Mouse (Mus musculus): Measurements from ENCODE around the gene Ptprq.

Gene Ptprq

GRCm38 (mm10) chr10:107560881-107561280 lies 159.0 kb downstream of the Ptprq start:
- no peak for DNase-seq (ENCODE audit: low read depth, low spot score)
- Histone ChIP-seq H3K27me3 (ENCODE audit: control insufficient read depth, insufficient read depth, low read length, poor library complexity, severe bottlenecking) (no peaks in the 10 kb centered on the region), H3K36me3 (ENCODE audit: control insufficient read depth, insufficient read depth, low read length, poor library complexity, severe bottlenecking) (no peaks in the 10 kb centered on the region)

GRCm38 (mm10) chr10:107543026-107543425 lies 176.8 kb downstream of the Ptprq start:
- H3K27me3 ChIP-seq (ENCODE audit: control insufficient read depth, insufficient read depth, low read length, poor library complexity, severe bottlenecking): no peaks in the 10 kb centered on the region
- no peak for DNase-seq (ENCODE audit: low read depth, low spot score)
- no peaks in the 10 kb centered on the region for H3K36me3 ChIP-seq (ENCODE audit: control insufficient read depth, insufficient read depth, low read length, poor library complexity, severe bottlenecking)

- no peak for DNase-seq (ENCODE audit: low read depth, low spot score)
- H3K36me3 ChIP-seq (ENCODE audit: control insufficient read depth, insufficient read depth, low read length, poor library complexity, severe bottlenecking): no peaks in the 10 kb centered on the region
- H3K27me3 ChIP-seq (ENCODE audit: control insufficient read depth, insufficient read depth, low read length, poor library complexity, severe bottlenecking): no peaks in the 10 kb centered on the region; the same call in 1 of the 2 replicates
Observed at GRCm38 (mm10) chr10:107528758-107529157, 191.1 kb downstream of the Ptprq start.

GRCm38 (mm10) chr10:107519216-107519615 lies 200.6 kb downstream of the Ptprq start:
- no peaks in the 10 kb centered on the region for H3K27me3 ChIP-seq (ENCODE audit: control insufficient read depth, insufficient read depth, low read length, poor library complexity, severe bottlenecking)
- no peak for DNase-seq (ENCODE audit: low read depth, low spot score)
- H3K36me3 ChIP-seq (ENCODE audit: control insufficient read depth, insufficient read depth, low read length, poor library complexity, severe bottlenecking): no peaks in the 10 kb centered on the region

- Histone ChIP-seq H3K36me3 (ENCODE audit: control insufficient read depth, insufficient read depth, low read length, poor library complexity, severe bottlenecking) (no peaks in the 10 kb centered on the region), H3K27me3 (ENCODE audit: control insufficient read depth, insufficient read depth, low read length, poor library complexity, severe bottlenecking) (no peaks in the 10 kb centered on the region)
- no peak for DNase-seq (ENCODE audit: low read depth, low spot score)
Observed at GRCm38 (mm10) chr10:107516641-107517040, 203.2 kb downstream of the Ptprq start.

GRCm38 (mm10) chr10:107514735-107515134 lies 205.1 kb downstream of the Ptprq start:
- Histone ChIP-seq H3K27me3 (ENCODE audit: control insufficient read depth, insufficient read depth, low read length, poor library complexity, severe bottlenecking) (no peaks in the 10 kb centered on the region), H3K36me3 (ENCODE audit: control insufficient read depth, insufficient read depth, low read length, poor library complexity, severe bottlenecking) (no peaks in the 10 kb centered on the region)
- DNase-seq (ENCODE audit: low read depth, low spot score): no peak

- DNase-seq (ENCODE audit: low read depth, low spot score): no peak
- Histone ChIP-seq H3K36me3 (ENCODE audit: control insufficient read depth, insufficient read depth, low read length, poor library complexity, severe bottlenecking) (no peaks in the 10 kb centered on the region), H3K27me3 (ENCODE audit: control insufficient read depth, insufficient read depth, low read length, poor library complexity, severe bottlenecking) (no peaks in the 10 kb centered on the region)
Observed at GRCm38 (mm10) chr10:107506397-107506796, 213.5 kb downstream of the Ptprq start.

GRCm38 (mm10) chr10:107503430-107503829 lies 216.4 kb downstream of the Ptprq start:
- Histone ChIP-seq H3K36me3 (ENCODE audit: control insufficient read depth, insufficient read depth, low read length, poor library complexity, severe bottlenecking) (no peaks in the 10 kb centered on the region), H3K27me3 (ENCODE audit: control insufficient read depth, insufficient read depth, low read length, poor library complexity, severe bottlenecking) (no peaks in the 10 kb centered on the region)
- DNase-seq (ENCODE audit: low read depth, low spot score): no peak

GRCm38 (mm10) chr10:107502193-107502592 lies 217.7 kb downstream of the Ptprq start:
- Histone ChIP-seq H3K27me3 (ENCODE audit: control insufficient read depth, insufficient read depth, low read length, poor library complexity, severe bottlenecking) (no peaks in the 10 kb centered on the region), H3K36me3 (ENCODE audit: control insufficient read depth, insufficient read depth, low read length, poor library complexity, severe bottlenecking) (no peaks in the 10 kb centered on the region)
- no peak for DNase-seq (ENCODE audit: low read depth, low spot score)

GRCm38 (mm10) chr10:107499656-107500055 lies 220.2 kb downstream of the Ptprq start:
- no peak for DNase-seq (ENCODE audit: low read depth, low spot score)

GRCm38 (mm10) chr10:107496402-107496801 lies 223.4 kb downstream of the Ptprq start:
- no peak for DNase-seq (ENCODE audit: low read depth, low spot score)
- H3K27me3 ChIP-seq (ENCODE audit: control insufficient read depth, insufficient read depth, low read length, poor library complexity, severe bottlenecking): no peaks in the 10 kb centered on the region
- H3K36me3 ChIP-seq (ENCODE audit: control insufficient read depth, insufficient read depth, low read length, poor library complexity, severe bottlenecking): no peaks in the 10 kb centered on the region

More at GRCm38 (mm10) chr10:107499656-107500055, 220.2 kb downstream of the Ptprq start:
- Histone ChIP-seq H3K27me3 (ENCODE audit: control insufficient read depth, insufficient read depth, low read length, poor library complexity, severe bottlenecking) (no peaks in the 10 kb centered on the region), H3K36me3 (ENCODE audit: control insufficient read depth, insufficient read depth, low read length, poor library complexity, severe bottlenecking) (no peaks in the 10 kb centered on the region)

- no peak for DNase-seq (ENCODE audit: low read depth, low spot score)
- no peaks in the 10 kb centered on the region for H3K36me3 ChIP-seq (ENCODE audit: control insufficient read depth, insufficient read depth, low read length, poor library complexity, severe bottlenecking)
Observed at GRCm38 (mm10) chr10:107494568-107494967, 225.3 kb downstream of the Ptprq start, which contains the start of gene Myf6. Gene Myf6, minus strand, starts transcription at chr10:107494737.

GRCm38 (mm10) chr10:107493580-107494474 lies 226.0 kb downstream of the Ptprq start:
- DNase-seq (ENCODE audit: low read depth, low spot score): no peak
- no peaks in the 10 kb centered on the region for H3K36me3 ChIP-seq (ENCODE audit: control insufficient read depth, insufficient read depth, low read length, poor library complexity, severe bottlenecking)
- H3K27me3 ChIP-seq (ENCODE audit: control insufficient read depth, insufficient read depth, low read length, poor library complexity, severe bottlenecking): no peaks in the 10 kb centered on the region

More at GRCm38 (mm10) chr10:107494568-107494967, 225.3 kb downstream of the Ptprq start, which contains the start of gene Myf6:
- no peaks in the 10 kb centered on the region for H3K27me3 ChIP-seq (ENCODE audit: control insufficient read depth, insufficient read depth, low read length, poor library complexity, severe bottlenecking)

- H3K27me3 ChIP-seq (ENCODE audit: control insufficient read depth, insufficient read depth, low read length, poor library complexity, severe bottlenecking): no peaks in the 10 kb centered on the region
- no peak for DNase-seq (ENCODE audit: low read depth, low spot score)
- no peaks in the 10 kb centered on the region for H3K36me3 ChIP-seq (ENCODE audit: control insufficient read depth, insufficient read depth, low read length, poor library complexity, severe bottlenecking)
Observed at GRCm38 (mm10) chr10:107492867-107493579, 226.8 kb downstream of the Ptprq start.

Data from splenic B cell, adult 2 months (primary cell).